Mouse (Mus musculus): Measurements from ENCODE around the gene Ces2f. TPM values are rescaled to one million over a fixed set of nuclear protein-coding genes. Genes with fewer than 3 reads are reported as not detected.
"Not testable (repeated sequence)": the region's sequence is repeated elsewhere in the genome, so short reads cannot be mapped to it uniquely, and the experiment has no call there.

Ces2f gene
- polyA plus RNA-seq (2012; rRNA removed) (not detected in 2 replicates), polyA plus RNA-seq (2014; fragmentation: Nextera tagmentation; extraction: Ambion mirVana) (not detected in 2 replicates)

DNA sequence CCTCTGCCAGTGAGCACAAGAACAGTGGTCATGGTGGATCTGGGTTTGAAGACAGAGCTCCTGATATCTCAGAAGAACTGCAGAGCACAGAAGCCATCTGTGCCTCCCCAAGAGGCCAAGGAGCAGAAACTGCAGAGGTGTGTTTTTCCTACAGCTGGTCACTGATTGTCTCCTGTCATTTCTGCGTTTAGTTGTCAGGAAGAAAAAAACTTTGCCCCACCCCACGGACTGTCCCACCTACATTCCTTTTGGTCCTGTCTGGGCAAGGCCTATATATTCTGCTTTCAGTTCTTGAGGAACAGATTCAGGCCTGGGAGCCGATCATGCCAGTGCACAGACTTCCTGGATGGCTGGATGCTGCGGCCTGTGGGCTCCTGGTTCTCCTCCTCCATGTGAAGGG, at the start of gene Ces2f:
Gene Ces2f, plus strand, starts transcription at position 301 of the 400 bp plus-strand sequence.
- Histone ChIP-seq H3K4me1 (replicated peaks; ENCODE audit: control insufficient read depth in 2 of 2, insufficient read depth in 2 of 2, low read length in 1 of 2) (no peaks in the 10 kb centered on the region), H3K4me2 (ENCODE audit: low read depth) (no peak within 1 kb of the TSS), H3K4me3 (ENCODE audit: insufficient read depth in 1 of 2, low read depth in 2 of 2, low read length in 2 of 2) (no peak within 1 kb of the TSS), H3K27me3 (ENCODE audit: control insufficient read depth, insufficient read depth, low read length) (no peaks in the 10 kb centered on the region), H3K36me3 (replicated peaks; ENCODE audit: control insufficient read depth, insufficient read depth, low read depth) (no peaks in the 10 kb centered on the region), H3K9ac (replicated peaks) (no peak within 1 kb of the TSS), H3K27ac (no peak within 1 kb of the TSS), H3K9me3 (ENCODE audit: control insufficient read depth, low read length) (no peaks in the 10 kb centered on the region)
- no peak for ATAC-seq (ENCODE audit: insufficient read depth)
- DNase-seq (ENCODE audit: low read depth in 3 of 3, low spot score in 3 of 3) = no peak
- 53% methylated on average over 4 of the region's 4 CpGs for WGBS (ENCODE audit: insufficient replicate concordance)
- no peak for TF ChIP-seq CTCF (IDR thresholded peaks at IDR 0.05; ENCODE audit: low read depth)
- no peak for TF ChIP-seq EP300 (IDR thresholded peaks at IDR 0.05; ENCODE audit: low read depth)

DNA sequence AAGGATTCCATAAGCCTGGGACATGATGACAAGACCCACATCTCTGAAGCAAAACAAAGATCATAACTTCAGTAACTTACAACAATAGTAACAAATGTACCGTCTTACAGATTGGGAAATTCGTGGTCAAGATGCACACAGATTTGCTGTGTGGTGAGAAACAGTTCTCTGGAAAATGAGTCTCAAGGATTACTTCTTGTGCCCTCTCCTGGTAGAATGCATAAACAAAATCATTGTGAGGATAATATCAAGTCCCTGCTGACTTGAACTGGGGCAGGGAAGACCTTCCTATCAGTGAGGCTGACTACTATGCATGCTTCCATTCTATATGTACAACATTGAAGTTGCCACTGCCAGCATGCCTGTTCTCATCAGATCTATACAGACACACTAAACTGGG, 45.4 kb upstream of the Ces2f start:
- WGBS (ENCODE audit: insufficient replicate concordance) = 38% methylated on average over 2 of the region's 2 CpGs
- no peak for DNase-seq (ENCODE audit: low read depth in 3 of 3, low spot score in 3 of 3)
- Histone ChIP-seq H3K4me2 (ENCODE audit: low read depth) (no peak overlapping the region), H3K27me3 (ENCODE audit: control insufficient read depth, insufficient read depth, low read length) (no peaks in the 10 kb centered on the region), H3K36me3 (replicated peaks; ENCODE audit: control insufficient read depth, insufficient read depth, low read depth) (no peaks in the 10 kb centered on the region), H3K9ac (replicated peaks) (no peak overlapping the region), H3K4me3 (ENCODE audit: insufficient read depth in 1 of 2, low read depth in 2 of 2, low read length in 2 of 2) (no peak overlapping the region), H3K9me3 (ENCODE audit: control insufficient read depth, low read length) (no peaks in the 10 kb centered on the region), H3K27ac (no peak overlapping the region), H3K4me1 (replicated peaks; ENCODE audit: control insufficient read depth in 2 of 2, insufficient read depth in 2 of 2, low read length in 1 of 2) (no peaks in the 10 kb centered on the region)
- ATAC-seq (ENCODE audit: insufficient read depth) = no peak
- no peak for TF ChIP-seq EP300 (IDR thresholded peaks at IDR 0.05; ENCODE audit: low read depth)
- no peak for TF ChIP-seq CTCF (IDR thresholded peaks at IDR 0.05; ENCODE audit: low read depth)

DNA sequence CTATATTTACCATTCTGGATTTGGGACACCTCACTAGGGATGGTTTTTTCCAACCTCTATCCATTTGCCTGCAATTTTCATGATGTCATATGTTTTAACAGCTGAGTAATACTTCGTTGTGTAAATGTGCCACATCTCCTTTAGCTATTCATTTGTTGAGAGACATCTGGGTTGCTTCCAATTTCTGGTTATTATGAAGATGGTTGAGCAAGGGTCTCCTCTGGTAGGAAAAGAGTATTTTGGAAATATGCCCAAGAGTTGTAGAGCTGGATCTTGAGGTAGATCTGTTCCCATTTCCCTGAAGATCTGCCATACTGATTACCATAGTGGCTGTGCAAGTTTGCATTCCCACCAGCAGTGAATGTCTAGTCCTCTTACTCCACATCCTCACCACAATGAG, 40.0 kb upstream of the Ces2f start:
- H3K9ac ChIP-seq (replicated peaks) = no peak overlapping the region
- H3K36me3 ChIP-seq (replicated peaks; ENCODE audit: control insufficient read depth, insufficient read depth, low read depth) = no peaks in the 10 kb centered on the region
- no peak for ATAC-seq (ENCODE audit: insufficient read depth)
- no peaks in the 10 kb centered on the region for H3K9me3 ChIP-seq (ENCODE audit: control insufficient read depth, low read length)
- no peak overlapping the region for H3K27ac ChIP-seq
- H3K4me1 ChIP-seq (replicated peaks; ENCODE audit: control insufficient read depth in 2 of 2, insufficient read depth in 2 of 2, low read length in 1 of 2) = no peaks in the 10 kb centered on the region
- DNase-seq (ENCODE audit: low read depth in 3 of 3, low spot score in 3 of 3) = no peak
- WGBS (ENCODE audit: insufficient replicate concordance) = 27% methylated on average over 1 of the region's 1 CpGs
- no peak overlapping the region for H3K4me3 ChIP-seq (ENCODE audit: insufficient read depth in 1 of 2, low read depth in 2 of 2, low read length in 2 of 2)
- H3K27me3 ChIP-seq (ENCODE audit: control insufficient read depth, insufficient read depth, low read length) = no peaks in the 10 kb centered on the region
- TF ChIP-seq EP300 (IDR thresholded peaks at IDR 0.05; ENCODE audit: low read depth) = no peak
- TF ChIP-seq CTCF (IDR thresholded peaks at IDR 0.05; ENCODE audit: low read depth) = no peak
- H3K4me2 ChIP-seq (ENCODE audit: low read depth) = no peak overlapping the region

DNA sequence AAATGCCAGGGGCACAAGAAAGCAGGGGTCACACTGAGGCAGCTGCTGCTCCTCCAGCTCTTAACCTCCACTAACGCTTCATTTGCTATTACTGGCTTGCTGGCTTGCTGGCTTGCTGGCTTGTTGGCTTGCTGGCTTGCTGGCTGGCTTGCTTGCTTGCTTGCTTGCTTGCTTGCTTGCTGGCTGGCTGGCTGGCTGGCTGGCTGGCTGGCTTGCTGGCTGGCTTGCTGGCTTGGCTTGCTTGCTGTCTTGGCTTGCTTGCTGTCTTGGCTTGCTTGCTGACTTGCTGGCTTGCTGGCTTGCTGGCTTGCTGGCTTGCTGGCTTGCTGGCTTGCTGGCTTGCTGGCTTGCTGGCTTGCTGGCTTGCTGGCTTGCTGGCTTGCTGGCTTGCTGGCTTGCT, 38.1 kb upstream of the Ces2f start:
- not testable (repeated sequence) for H3K4me3 ChIP-seq (ENCODE audit: insufficient read depth in 1 of 2, low read depth in 2 of 2, low read length in 2 of 2); DNase-seq (ENCODE audit: low read depth in 3 of 3, low spot score in 3 of 3); H3K9ac ChIP-seq (replicated peaks); H3K9me3 ChIP-seq (ENCODE audit: control insufficient read depth, low read length); ATAC-seq (ENCODE audit: insufficient read depth); H3K27ac ChIP-seq; H3K4me1 ChIP-seq (replicated peaks; ENCODE audit: control insufficient read depth in 2 of 2, insufficient read depth in 2 of 2, low read length in 1 of 2); H3K36me3 ChIP-seq (replicated peaks; ENCODE audit: control insufficient read depth, insufficient read depth, low read depth); H3K4me2 ChIP-seq (ENCODE audit: low read depth); H3K27me3 ChIP-seq (ENCODE audit: control insufficient read depth, insufficient read depth, low read length)
- WGBS (ENCODE audit: insufficient replicate concordance) = 45% methylated on average over 1 of the region's 1 CpGs

DNA sequence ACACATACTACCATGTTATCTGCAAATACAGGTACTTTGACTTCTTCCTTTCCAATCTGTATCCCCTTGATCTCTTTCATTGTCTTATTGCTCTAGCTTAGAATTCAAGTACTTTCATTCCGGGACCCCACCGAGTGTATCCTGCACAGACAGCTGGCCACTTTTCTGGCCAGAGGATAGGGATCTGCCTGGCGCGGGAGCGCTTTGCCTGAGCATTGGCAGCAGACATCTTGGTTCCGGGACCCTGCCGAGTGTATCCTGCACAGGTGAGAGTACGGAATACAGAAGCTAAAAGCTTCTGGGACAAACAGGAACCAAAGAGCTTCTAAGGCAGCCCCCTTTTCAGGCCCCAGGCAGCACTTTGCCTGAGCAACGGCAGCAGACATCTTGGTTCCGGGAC, 37.5 kb upstream of the Ces2f start:
- H3K27ac ChIP-seq; H3K9ac ChIP-seq (replicated peaks); H3K4me1 ChIP-seq (replicated peaks; ENCODE audit: control insufficient read depth in 2 of 2, insufficient read depth in 2 of 2, low read length in 1 of 2); H3K27me3 ChIP-seq (ENCODE audit: control insufficient read depth, insufficient read depth, low read length); H3K36me3 ChIP-seq (replicated peaks; ENCODE audit: control insufficient read depth, insufficient read depth, low read depth); H3K4me2 ChIP-seq (ENCODE audit: low read depth); H3K4me3 ChIP-seq (ENCODE audit: insufficient read depth in 1 of 2, low read depth in 2 of 2, low read length in 2 of 2); ATAC-seq (ENCODE audit: insufficient read depth); H3K9me3 ChIP-seq (ENCODE audit: control insufficient read depth, low read length); DNase-seq (ENCODE audit: low read depth in 3 of 3, low spot score in 3 of 3): not testable (repeated sequence)
- 74% methylated on average over 10 of the region's 10 CpGs for WGBS (ENCODE audit: insufficient replicate concordance)

Measured in liver, embryonic 14.5 days (tissue).